Mouse (Mus musculus): ENCODE data around the gene Gm13306. TPM values are rescaled to one million over a fixed set of nuclear protein-coding genes. Genes with fewer than 3 reads are reported as not detected.
"Not testable (repeated sequence)": the region's sequence is repeated elsewhere in the genome, so short reads cannot be mapped to it uniquely, and the experiment has no call there.

Gene Gm13306
- polyA plus RNA-seq (2021): 0.50 TPM

GRCm38 (mm10) chr4:42153136-42153535, at the start of gene Gm13306:
Gene Gm13306 (plus strand): TSS chr4:42153436.
- in situ Hi-C loops (cut with MboI; ENCODE audit: low pct_unique_long_range_greater_than_20kb); CTCF ChIA-PET; POLR2A ChIA-PET; ATAC-seq; H3K27me3 ChIP-seq; DNase-seq (ENCODE audit: low read depth, low spot score): not testable (repeated sequence)

GRCm38 (mm10) chr4:42114517-42114916, 38.7 kb upstream of the Gm13306 start, which contains the start of gene Gm13304:
Gene Gm13304 (plus strand): TSS chr4:42114817.
- POLR2A ChIA-PET; H3K27me3 ChIP-seq; DNase-seq (ENCODE audit: low read depth, low spot score); CTCF ChIA-PET; ATAC-seq; in situ Hi-C loops (cut with MboI; ENCODE audit: low pct_unique_long_range_greater_than_20kb): not testable (repeated sequence)

- DNase-seq (ENCODE audit: low read depth, low spot score); CTCF ChIA-PET; ATAC-seq; in situ Hi-C loops (cut with MboI; ENCODE audit: low pct_unique_long_range_greater_than_20kb); H3K27me3 ChIP-seq; POLR2A ChIA-PET: not testable (repeated sequence)
These were observed 15.3 kb downstream of the Gm13306 start, which contains the start of gene Gm13305 for GRCm38 (mm10) chr4:42168503-42168902. Gene Gm13305 (minus strand): TSS chr4:42168603.

- POLR2A ChIA-PET; DNase-seq (ENCODE audit: low read depth, low spot score); CTCF ChIA-PET; ATAC-seq; H3K27me3 ChIP-seq; in situ Hi-C loops (cut with MboI; ENCODE audit: low pct_unique_long_range_greater_than_20kb): not testable (repeated sequence)
These were observed 25.0 kb downstream of the Gm13306 start for GRCm38 (mm10) chr4:42178243-42178642.

- POLR2A ChIA-PET; DNase-seq (ENCODE audit: low read depth, low spot score); H3K27me3 ChIP-seq; in situ Hi-C loops (cut with MboI; ENCODE audit: low pct_unique_long_range_greater_than_20kb); CTCF ChIA-PET; ATAC-seq: not testable (repeated sequence)
These were observed 30.3 kb downstream of the Gm13306 start for GRCm38 (mm10) chr4:42183234-42184197.

- in situ Hi-C loops (cut with MboI; ENCODE audit: low pct_unique_long_range_greater_than_20kb); CTCF ChIA-PET; DNase-seq (ENCODE audit: low read depth, low spot score); POLR2A ChIA-PET; H3K27me3 ChIP-seq: not testable (repeated sequence)
- peak; percentile 35 for ATAC-seq
These were observed 31.2 kb downstream of the Gm13306 start for GRCm38 (mm10) chr4:42184324-42184979.

GRCm38 (mm10) chr4:42184980-42185372, 31.7 kb downstream of the Gm13306 start:
- H3K27me3 ChIP-seq; POLR2A ChIA-PET; CTCF ChIA-PET; DNase-seq (ENCODE audit: low read depth, low spot score); in situ Hi-C loops (cut with MboI; ENCODE audit: low pct_unique_long_range_greater_than_20kb): not testable (repeated sequence)
- ATAC-seq: peak; percentile 21

Other genes with a start within 250 kb of the Gm13306 start
- not detected for gene Gm21541, start 249.8 kb upstream of the Gm13306 start, polyA plus RNA-seq (2021)
- 1.5 TPM for gene Gm20878, start 211.9 kb upstream of the Gm13306 start, polyA plus RNA-seq (2021)
- gene Fam205a4, start 187.4 kb upstream of the Gm13306 start, polyA plus RNA-seq (2021): not detected
- not detected for gene Gm21093, start 118.7 kb upstream of the Gm13306 start, polyA plus RNA-seq (2021)
- not detected for gene Gm3893, start 62.2 kb upstream of the Gm13306 start, polyA plus RNA-seq (2021)
- gene Gm13304, start 38.6 kb upstream of the Gm13306 start, polyA plus RNA-seq (2021): not detected
- 14.7 TPM for gene Gm13305, start 15.2 kb downstream of the Gm13306 start, polyA plus RNA-seq (2021)
- not detected for gene Gm10600, start 87.2 kb downstream of the Gm13306 start, polyA plus RNA-seq (2021)
- gene Ccl21b, start 102.3 kb downstream of the Gm13306 start, polyA plus RNA-seq (2021): not detected
- not detected for gene Gm21953, start 140.8 kb downstream of the Gm13306 start, polyA plus RNA-seq (2021)
- gene Fam205a3, start 164.9 kb downstream of the Gm13306 start, polyA plus RNA-seq (2021): not detected